Mouse (Mus musculus) MEL (cell line): ENCODE measurements around the gene Fgl2. TPM values are rescaled to one million over a fixed set of nuclear protein-coding genes. Genes with fewer than 3 reads are reported as not detected.

Experiments used
- DNase-seq: peaks from one replicate; pipeline ENCODE4 v3.0.0; 2011; ENCODE audit warnings: low read depth, low spot score
- H3K27ac ChIP-seq: 2 replicates; pipeline ENCODE4 v1.5.1; 2012; ENCODE audit warnings: low read depth, mild to moderate bottlenecking, control low read depth, low read length, moderate library complexity; ENCODE audit not compliant: control insufficient read depth
- H3K27me3 ChIP-seq, 2 experiments: fragments of 150-350 bp in 1 of 2; sonication (generic) in 1 of 2; 2 replicates each; pipeline ENCODE4 v1.6.1; 2012; ENCODE audit warnings: low read length in 2 of 2, mild to moderate bottlenecking in 2 of 2, improper control_type of control experiment in 1 of 2, moderate library complexity in 1 of 2; ENCODE audit not compliant: insufficient read depth in 2 of 2, control insufficient read depth in 1 of 2
- H3K36me3 ChIP-seq, 2 experiments: 2 replicates each; pipeline ENCODE4 v1.6.1; 2012 to 2014; ENCODE audit warnings: low read length in 2 of 2, improper control_type of control experiment in 1 of 2, inconsistent platforms in 1 of 2, mild to moderate bottlenecking in 1 of 2; ENCODE audit not compliant: insufficient read depth in 2 of 2, control insufficient read depth in 1 of 2
- H3K4me1 ChIP-seq, 2 experiments: fragments of 150-350 bp in 1 of 2; sonication (generic) in 1 of 2; 2 replicates each; pipeline ENCODE4 v1.6.1; 2012; ENCODE audit warnings: low read length in 2 of 2, improper control_type of control experiment in 1 of 2, mild to moderate bottlenecking in 1 of 2; ENCODE audit not compliant: insufficient read depth in 2 of 2, control insufficient read depth in 1 of 2
- H3K4me3 ChIP-seq, 2 experiments: fragments of 150-350 bp in 1 of 2; sonication (generic) in 1 of 2; 2 replicates each; pipeline ENCODE4 v1.5.1; 2012; ENCODE audit warnings: low read depth in 2 of 2, low read length in 2 of 2, mild to moderate bottlenecking in 2 of 2, moderate library complexity in 2 of 2, control low read depth in 1 of 2, improper control_type of control experiment in 1 of 2; ENCODE audit not compliant: control insufficient read depth in 1 of 2, insufficient read depth in 1 of 2
- H3K79me2 ChIP-seq: 2 replicates; pipeline ENCODE4 v1.6.1; 2012; ENCODE audit warnings: mild to moderate bottlenecking, low read length, moderate library complexity; ENCODE audit not compliant: control insufficient read depth, poor library complexity, insufficient read depth
- H3K9ac ChIP-seq: 2 replicates; pipeline ENCODE4 v1.6.1; 2012; ENCODE audit warnings: low read depth, mild to moderate bottlenecking, control low read depth, low read length, moderate library complexity; ENCODE audit not compliant: control insufficient read depth, poor library complexity, severe bottlenecking
- H3K9me3 ChIP-seq: fragments of 150-350 bp; sonication (generic); replicated peaks from 2 replicates; pipeline ENCODE4 v1.6.1; 2012; ENCODE audit warnings: mild to moderate bottlenecking, low read length, improper control_type of control experiment, moderate library complexity; ENCODE audit not compliant: insufficient read depth
- CHD1 ChIP-seq: IDR thresholded peaks from 2 replicates; pipeline ENCODE4 v1.6.1; 2012; ENCODE audit warnings: low read depth, mild to moderate bottlenecking, inconsistent platforms, low read length, improper control_type of control experiment
- CHD2 ChIP-seq: IDR thresholded peaks from 2 replicates; pipeline ENCODE4 v1.6.1; 2011; ENCODE audit warnings: low read length, improper control_type of control experiment
- E2F4 ChIP-seq: IDR thresholded peaks from 2 replicates; pipeline ENCODE4 v1.6.1; 2011; ENCODE audit warnings: low read depth, low read length, improper control_type of control experiment, borderline replicate concordance
- ELF1 ChIP-seq: IDR thresholded peaks from 2 replicates; pipeline ENCODE4 v1.6.1; 2014; ENCODE audit warnings: low read depth, mild to moderate bottlenecking, inconsistent platforms, low read length, improper control_type of control experiment, moderate library complexity
- EP300 ChIP-seq, 2 experiments: IDR thresholded peaks; 2 replicates each; pipeline ENCODE4 v1.6.1; 2011; ENCODE audit warnings: improper control_type of control experiment in 2 of 2, low read length in 2 of 2, low read depth in 1 of 2, mild to moderate bottlenecking in 1 of 2
- ETS1 ChIP-seq: IDR thresholded peaks from 2 replicates; pipeline ENCODE4 v1.6.1; 2012; ENCODE audit warnings: low read depth, mild to moderate bottlenecking, inconsistent platforms, low read length, improper control_type of control experiment, moderate library complexity
- GABPA ChIP-seq: IDR thresholded peaks from 2 replicates; pipeline ENCODE4 v1.6.1; 2012; ENCODE audit warnings: low read depth, mild to moderate bottlenecking, inconsistent platforms, low read length, improper control_type of control experiment, moderate library complexity
- GATA1 ChIP-seq: IDR thresholded peaks from 2 replicates; pipeline ENCODE4 v1.6.1; 2011; ENCODE audit warnings: low read depth, low read length, improper control_type of control experiment
- HCFC1 ChIP-seq: IDR thresholded peaks from 2 replicates; pipeline ENCODE4 v1.6.1; 2012; ENCODE audit warnings: low read depth, mild to moderate bottlenecking, inconsistent platforms, low read length, improper control_type of control experiment, moderate library complexity
- KAT2A ChIP-seq: conservative IDR thresholded peaks from 2 replicates; pipeline ENCODE4 v1.6.1; 2012; ENCODE audit warnings: low read depth, low read length, improper control_type of control experiment, inconsistent platforms
- MYB ChIP-seq: IDR thresholded peaks from 2 replicates; pipeline ENCODE4 v1.6.1; 2011; ENCODE audit warnings: mild to moderate bottlenecking, low read depth, low read length, improper control_type of control experiment
- MYC ChIP-seq: IDR thresholded peaks from 2 replicates; pipeline ENCODE4 v1.6.1; 2011; ENCODE audit warnings: low read depth, mild to moderate bottlenecking, low read length, improper control_type of control experiment, moderate library complexity
- NELFE ChIP-seq: IDR thresholded peaks from 2 replicates; pipeline ENCODE4 v1.6.1; 2011; ENCODE audit warnings: low read depth, low read length, improper control_type of control experiment
- NRF1 ChIP-seq: IDR thresholded peaks from 2 replicates; pipeline ENCODE4 v1.6.1; 2014; ENCODE audit warnings: low read depth, mild to moderate bottlenecking, inconsistent platforms, low read length, improper control_type of control experiment, moderate library complexity; ENCODE audit not compliant: poor library complexity, insufficient read depth, severe bottlenecking
- POLR2AphosphoS2 ChIP-seq: IDR thresholded peaks from 2 replicates; pipeline ENCODE4 v1.6.1; 2011; ENCODE audit warnings: low read length, improper control_type of control experiment
- RAD21 ChIP-seq: IDR thresholded peaks from 2 replicates; pipeline ENCODE4 v1.6.1; 2011; ENCODE audit warnings: mild to moderate bottlenecking, low read depth, low read length, improper control_type of control experiment
- TBP ChIP-seq: IDR thresholded peaks from 2 replicates; pipeline ENCODE4 v1.8.0; 2011; ENCODE audit warnings: low read depth, low read length, improper control_type of control experiment
- TCF12 ChIP-seq: IDR thresholded peaks from 2 replicates; pipeline ENCODE4 v1.6.1; 2014; ENCODE audit warnings: low read depth, mild to moderate bottlenecking, inconsistent platforms, low read length, improper control_type of control experiment, moderate library complexity
- USF2 ChIP-seq, 2 experiments: IDR thresholded peaks; 2 replicates each; pipeline ENCODE4 v1.6.1; 2011 to 2012; ENCODE audit warnings: improper control_type of control experiment in 2 of 2, low read length in 2 of 2, borderline replicate concordance in 1 of 2, inconsistent platforms in 1 of 2, low read depth in 1 of 2, mild to moderate bottlenecking in 1 of 2; ENCODE audit not compliant: insufficient read depth in 1 of 2
- polyA plus RNA-seq, 2 experiments: library from polyadenylated mRNA; stranded (reverse) in 1 of 2; unstranded in 1 of 2; fragments of >175 nt in 1 of 2; fragments of >200 nt in 1 of 2; gene quantifications; 2 replicates each; pipeline versions ENCODE4 v1.2.1 to v1.2.4; 2012; ENCODE audit warnings: low replicate concordance in 2 of 2, low read depth in 1 of 2; ENCODE audit not compliant: insufficient read length in 2 of 2, insufficient read depth in 1 of 2, missing spikeins in 1 of 2
- total RNA-seq: library from RNA; depleted of rRNA; stranded (reverse); fragments of 300-350 nt; gene quantifications from 2 replicates; pipeline ENCODE4 v1.2.3, GENCODE M21; 2012

Fgl2 gene
- total and polyA plus RNA-seq, 3 experiments: 1.5 to 2.8 TPM; not detected in 1

DNA sequence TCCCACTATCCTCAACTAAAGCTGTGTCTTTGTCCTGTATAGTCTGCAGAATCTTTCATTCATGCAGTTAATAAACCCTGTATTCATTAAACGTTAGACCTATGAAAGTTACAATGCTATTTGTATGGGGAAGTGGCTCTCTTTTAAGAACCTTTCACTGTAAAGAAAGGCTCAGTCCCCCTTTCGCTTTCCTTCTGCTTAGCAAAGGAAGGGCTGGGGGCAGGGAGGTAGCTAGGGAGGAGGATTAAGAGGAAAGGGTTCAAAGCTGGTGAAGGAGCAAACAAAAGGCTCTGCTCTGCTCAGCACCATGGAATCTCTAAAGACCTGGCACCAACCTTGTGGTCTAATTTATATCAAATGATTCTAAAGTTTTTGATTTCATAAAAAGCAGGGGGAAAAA is 4.9 kb upstream of the Fgl2 start (continued):
- TF ChIP-seq GATA1 (no peak), RAD21 (no peak), HCFC1 (no peak)

DNA sequence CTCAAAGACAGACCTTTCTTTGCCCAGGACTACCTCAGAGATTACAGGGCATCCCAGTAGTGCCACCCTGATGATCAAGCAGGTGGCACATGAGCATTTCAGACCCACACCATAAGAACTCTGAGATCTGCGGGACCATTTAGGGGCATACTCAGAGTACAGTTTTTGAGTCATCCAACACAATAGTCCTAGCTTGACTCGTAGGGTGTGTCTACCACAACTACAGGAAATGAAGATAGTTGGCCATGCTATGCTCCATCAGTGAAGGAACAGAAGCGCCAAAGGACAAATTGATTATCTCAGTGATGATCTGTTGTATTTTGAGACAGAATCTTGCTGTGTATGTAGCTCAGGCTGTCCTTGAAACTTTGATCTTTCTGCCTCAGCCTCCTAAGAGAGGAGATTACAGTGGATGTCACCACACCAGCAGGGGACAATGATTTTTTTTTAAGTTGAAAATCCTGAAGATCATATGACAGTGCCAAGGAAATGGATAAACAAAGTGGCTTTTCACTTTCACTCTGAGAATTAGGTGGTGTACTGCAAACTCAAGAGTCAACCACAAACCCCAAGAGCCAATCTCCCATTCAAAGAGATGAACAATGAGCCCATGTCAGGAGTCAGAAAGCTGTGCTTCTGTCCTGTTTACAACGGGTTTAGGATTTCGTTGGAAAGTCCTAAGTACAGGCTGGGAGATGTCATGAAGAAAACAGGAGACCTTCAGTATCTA is 2.1 kb upstream of the Fgl2 start:
- Histone ChIP-seq H3K4me3 (no peak overlapping the region), H3K4me1 (peaks cover 7 to 22% of the 10 kb centered on the region in 2 experiments), H3K27ac (no peak overlapping the region), H3K9ac (no peak overlapping the region), H3K9me3 (no peaks in the 10 kb centered on the region), H3K36me3 (peaks cover 0 to 17% of the 10 kb centered on the region in 2 experiments; a peak in 2 of 4 replicates), H3K79me2 (no peaks in the 10 kb centered on the region), H3K27me3 (no peaks in the 10 kb centered on the region)
- TF ChIP-seq MYC: no peak
- TF ChIP-seq TCF12: no peak
- no peak for TF ChIP-seq E2F4
- peak; percentile 43; the same call in 1 of the 2 replicates for TF ChIP-seq GATA1
- DNase-seq: no peak

DNA sequence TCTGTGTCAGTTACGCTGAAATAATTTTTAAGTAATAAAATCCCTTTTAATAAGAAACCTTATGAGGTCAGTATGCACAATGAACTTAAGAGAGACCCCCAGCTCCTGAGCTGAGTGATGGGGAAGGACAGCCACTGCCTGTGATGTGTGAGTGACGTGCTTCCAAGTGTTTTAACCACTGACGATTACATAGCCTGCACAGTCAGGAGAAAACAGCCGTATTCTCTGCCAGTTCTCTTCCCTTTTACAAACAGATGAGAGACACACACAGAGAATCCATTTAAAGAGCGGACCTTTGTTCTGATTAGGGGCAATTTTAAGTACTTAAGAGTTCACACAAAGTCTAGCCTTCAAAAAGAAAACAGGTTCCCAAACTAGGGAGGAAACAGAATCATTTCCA is 522 bp upstream of the Fgl2 start:
- peaks cover 7 to 22% of the 10 kb centered on the region in 2 experiments for H3K4me1 ChIP-seq
- DNase-seq: peak; percentile 60
- no peak overlapping the region for H3K27ac ChIP-seq

More for the DNA sequence above, 522 bp upstream of the Fgl2 start:
- H3K9ac ChIP-seq: peak overlapping the region; percentile 69
- TF ChIP-seq NRF1 (no peak), EP300 (IDR thresholded peaks at IDR 0.05; ENCODE audit: low read depth in 1 of 2, low read length in 2 of 2) (peak in 1 of 2 experiments; percentile 40; a peak in 2 of 4 replicates), USF2 (IDR thresholded peaks at IDR 0.05; ENCODE audit: borderline replicate concordance in 1 of 2, insufficient read depth in 1 of 2, low read depth in 1 of 2, low read length in 2 of 2) (no peak), POLR2AphosphoS2 (no peak), TBP (no peak), MYC (0 out of 2 replicates have a peak, but pooled peaks have one; percentile 35), CHD2 (no peak), KAT2A (no peak; the same call in 1 of the 2 replicates), ELF1 (0 out of 2 replicates have a peak, but pooled peaks have one; percentile 22), CHD1 (0 out of 2 replicates have a peak, but pooled peaks have one; percentile 45), TCF12 (0 out of 2 replicates have a peak, but pooled peaks have one; percentile 25), ETS1 (no peak), NELFE (no peak), GABPA (no peak), MYB (no peak)
- H3K27me3 ChIP-seq: no peaks in the 10 kb centered on the region
- peaks cover 0 to 17% of the 10 kb centered on the region in 2 experiments; a peak in 2 of 4 replicates for H3K36me3 ChIP-seq
- H3K4me3 ChIP-seq: peak overlapping the region; percentile 67 to 79
- no peaks in the 10 kb centered on the region for H3K79me2 ChIP-seq
- H3K9me3 ChIP-seq: no peaks in the 10 kb centered on the region
